Mouse (Mus musculus): Measurements from ENCODE around the gene Tbc1d10b.

GRCm38 (mm10) chr7:127147901-127148300 is 60.4 kb downstream of the Tbc1d10b start:
- no peak for TF ChIP-seq POLR2A (IDR thresholded peaks at IDR 0.05; ENCODE audit: insufficient read length, low read depth)
- no peak for TF ChIP-seq E2F4 (IDR thresholded peaks at IDR 0.05; ENCODE audit: insufficient read depth)
- TF ChIP-seq USF1 (IDR thresholded peaks at IDR 0.05; ENCODE audit: low read depth), result no peak
- TF ChIP-seq MAX (IDR thresholded peaks at IDR 0.05; ENCODE audit: low read depth), result no peak
- no peak for TF ChIP-seq POLR2AphosphoS2 (IDR thresholded peaks at IDR 0.05; ENCODE audit: insufficient read length, low read depth)
- TF ChIP-seq TCF12 (IDR thresholded peaks at IDR 0.05; ENCODE audit: insufficient read depth, poor library complexity, severe bottlenecking), result no peak
- TF ChIP-seq REST (IDR thresholded peaks at IDR 0.05; ENCODE audit: insufficient read depth, insufficient read length), result no peak
- TF ChIP-seq MYOD1 (IDR thresholded peaks at IDR 0.05; ENCODE audit: control insufficient read depth in 1 of 3, insufficient read length in 2 of 3, low read depth in 2 of 3), result no peak

All from myocyte (in vitro differentiated cells).